Mouse (Mus musculus) 3T3-L1 (cell line): Measurements from ENCODE around the gene Grm8.

Experiments
- DNase-seq: peaks from one replicate; pipeline ENCODE4 v3.0.0-alpha.2; 2015; ENCODE audit warnings: low read depth, low spot score

Gene Grm8

GRCm38 (mm10) chr6:28135001-28135401 lies at the start of gene Grm8:
Gene Grm8, minus strand, starts transcription at chr6:28135178.
- no peak for DNase-seq

- DNase-seq: no peak
These were observed 35.0 kb upstream of the Grm8 start for GRCm38 (mm10) chr6:28169851-28170539.

DNA sequence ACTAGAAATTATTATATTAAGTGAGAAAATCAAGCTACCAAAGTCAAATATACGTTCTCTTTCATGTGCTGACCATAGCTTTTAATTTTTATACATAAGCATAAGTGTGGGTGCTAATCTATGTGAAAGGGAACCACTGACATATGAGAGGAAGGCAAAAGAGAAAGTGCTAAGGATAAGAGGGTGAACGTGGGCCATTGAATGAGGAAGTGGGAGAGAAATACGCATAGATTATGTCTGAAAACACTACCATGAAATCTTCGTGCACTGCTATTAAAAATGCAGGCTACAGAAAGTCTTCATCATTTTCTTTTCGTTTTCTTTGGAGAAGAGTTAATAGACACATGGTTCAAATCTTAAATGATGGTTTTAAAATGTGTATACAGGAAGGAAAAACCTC lies 25.4 kb upstream of the Grm8 start:
- DNase-seq: no peak

DNA sequence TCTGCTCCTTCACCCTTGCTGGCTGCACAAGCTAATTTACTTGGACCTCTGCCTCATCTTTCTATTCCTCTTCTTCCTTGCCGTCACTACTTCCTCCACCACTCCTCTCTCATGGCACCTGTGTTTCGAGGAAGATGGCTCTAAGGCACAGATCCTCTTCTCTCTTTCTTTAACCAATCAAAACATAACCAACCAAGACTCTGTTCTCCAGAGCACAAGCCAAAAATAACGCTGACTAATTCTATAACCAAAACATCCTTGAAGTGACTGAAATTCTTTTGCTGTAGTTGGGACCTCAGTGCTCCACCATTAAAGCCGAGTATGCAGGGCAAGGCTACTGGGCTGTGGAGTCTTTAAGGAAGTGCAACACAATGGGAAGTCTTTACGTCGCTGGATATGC lies 11.5 kb upstream of the Grm8 start:
- no peak for DNase-seq

DNA sequence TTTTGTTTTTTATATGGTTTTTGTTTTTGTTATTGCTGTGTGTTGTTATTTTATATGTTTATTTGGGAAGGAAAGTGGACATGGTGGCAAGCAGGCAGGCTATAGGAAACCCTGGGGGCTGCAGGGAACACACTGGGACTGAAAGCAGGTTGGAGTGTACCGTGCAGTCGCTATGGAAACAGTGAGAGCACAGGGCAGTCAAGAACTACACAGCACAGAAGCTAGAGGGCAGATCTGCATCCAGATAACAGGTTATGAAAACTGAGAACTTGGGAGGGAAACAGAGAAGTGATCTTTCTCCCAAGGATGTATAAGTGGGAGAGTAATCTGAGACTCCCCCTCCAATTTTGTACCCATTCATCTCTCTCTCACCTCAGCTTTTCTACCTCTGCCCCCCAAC lies 7.4 kb upstream of the Grm8 start:
- peak; percentile 19 for DNase-seq

GRCm38 (mm10) chr6:28135411-28136233 lies 644 bp upstream of the Grm8 start:
- DNase-seq: peak; percentile 82

GRCm38 (mm10) chr6:28134251-28134801 lies 652 bp downstream of the Grm8 start:
- DNase-seq: no peak

DNA sequence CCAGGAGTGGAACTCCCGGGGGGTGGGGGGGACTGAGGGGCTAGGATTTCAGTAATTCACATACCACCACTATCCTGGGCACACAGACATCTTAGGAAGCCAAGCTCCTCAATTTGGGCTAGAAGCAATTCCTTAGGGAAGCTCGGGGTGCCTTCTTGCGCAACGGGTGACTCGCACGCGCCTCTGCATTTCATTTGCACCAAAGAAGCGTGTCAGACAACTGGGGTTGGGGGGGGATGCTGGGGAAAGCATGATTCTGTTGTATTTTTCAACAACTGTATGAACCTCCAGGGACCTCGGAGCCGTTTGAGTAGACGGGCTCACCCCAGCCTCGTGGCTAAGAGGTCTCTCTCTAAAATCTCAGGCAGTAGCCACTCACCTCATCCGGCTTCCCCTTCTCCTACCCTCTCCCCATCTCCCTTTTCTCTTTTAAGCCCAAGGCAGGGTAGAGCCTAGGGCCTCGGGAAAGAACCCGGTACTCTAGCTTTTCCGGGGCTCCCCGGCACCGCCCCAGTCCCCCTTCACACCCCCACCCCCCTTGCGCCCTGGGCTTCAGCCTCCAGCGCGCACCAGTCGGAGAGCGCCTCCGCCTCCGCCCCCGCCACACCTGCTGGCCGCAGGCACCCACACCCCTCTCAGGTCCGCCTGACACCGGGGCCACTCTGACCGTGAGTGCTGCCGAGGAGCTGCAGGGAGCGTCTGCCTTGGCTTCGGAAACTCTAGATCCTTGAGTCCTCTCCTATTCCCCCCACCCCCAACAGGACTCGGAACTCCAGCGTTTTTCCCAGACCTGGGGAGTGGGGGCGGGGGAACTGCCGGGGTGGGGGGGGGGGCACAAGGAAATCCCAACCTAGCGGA lies 1.5 kb downstream of the Grm8 start:
- no peak for DNase-seq

GRCm38 (mm10) chr6:28132056-28132455 lies 2.9 kb downstream of the Grm8 start:
- no peak for DNase-seq

- no peak for DNase-seq
These were observed 6.1 kb downstream of the Grm8 start for GRCm38 (mm10) chr6:28128871-28129270.

- DNase-seq: no peak
These were observed 19.5 kb downstream of the Grm8 start for GRCm38 (mm10) chr6:28115519-28115918.

GRCm38 (mm10) chr6:28114916-28115315 lies 20.1 kb downstream of the Grm8 start:
- no peak for DNase-seq

GRCm38 (mm10) chr6:28111551-28111950 lies 23.4 kb downstream of the Grm8 start:
- DNase-seq: no peak

GRCm38 (mm10) chr6:28102608-28103316 lies 32.2 kb downstream of the Grm8 start:
- no peak for DNase-seq

GRCm38 (mm10) chr6:28100001-28100400 lies 35.0 kb downstream of the Grm8 start:
- no peak for DNase-seq

DNA sequence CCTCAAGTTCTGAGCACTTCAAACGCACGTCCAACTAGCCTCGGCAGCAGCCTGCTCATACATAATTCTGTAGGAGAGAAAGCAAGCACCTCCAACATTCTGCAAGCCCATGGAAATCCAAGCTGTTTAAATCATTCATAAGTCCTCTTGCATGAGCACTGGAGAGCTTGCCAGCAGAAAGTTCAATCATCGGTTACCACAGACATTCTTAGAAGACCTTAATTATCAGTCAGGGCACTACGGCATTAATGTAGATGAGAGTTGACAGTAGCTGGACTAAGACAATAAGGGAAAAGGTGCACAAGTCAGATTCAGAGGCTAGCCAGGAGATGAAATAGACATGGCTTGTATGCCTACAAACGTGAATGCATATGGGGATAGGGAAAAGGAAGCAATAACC lies 42.5 kb downstream of the Grm8 start:
- no peak for DNase-seq

- DNase-seq: no peak
These were observed 43.1 kb downstream of the Grm8 start for GRCm38 (mm10) chr6:28091836-28092235.

DNA sequence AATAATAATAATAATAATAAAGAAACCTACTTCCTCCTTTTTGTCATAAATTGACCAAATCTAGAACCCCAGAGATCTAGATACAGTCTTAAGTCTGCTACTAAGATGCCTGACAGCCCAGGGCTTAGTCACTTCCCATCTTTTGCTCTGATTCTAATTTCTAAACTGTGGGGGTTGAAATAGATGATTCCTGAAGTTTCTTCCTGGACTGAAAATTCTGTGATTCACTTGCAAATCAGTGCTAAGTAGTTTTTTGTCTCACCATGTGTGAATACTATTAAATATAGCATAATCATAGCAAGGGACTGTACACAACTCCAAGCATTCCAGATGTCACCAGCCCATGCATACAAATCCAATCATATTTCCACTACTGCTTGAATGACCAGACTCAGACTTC lies 44.0 kb downstream of the Grm8 start:
- no peak for DNase-seq

DNA sequence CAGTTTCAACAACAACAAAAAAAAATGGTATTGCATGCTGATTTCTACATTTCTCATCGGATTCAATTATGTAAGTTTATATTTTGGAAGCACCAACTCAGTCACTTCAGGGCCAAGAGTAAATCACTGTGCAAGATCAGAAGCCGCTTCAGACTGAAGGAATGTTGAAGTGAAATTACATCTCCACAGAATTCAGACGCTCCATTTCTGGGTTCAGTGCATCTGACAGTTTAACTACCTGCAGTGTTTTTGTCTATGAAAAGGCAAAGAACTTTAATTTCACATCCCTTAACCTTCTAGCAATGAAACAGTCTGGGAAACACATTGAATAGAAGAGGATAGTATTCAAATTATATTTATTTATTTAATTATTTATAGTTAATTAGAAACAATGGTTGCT lies 59.4 kb downstream of the Grm8 start:
- DNase-seq: no peak

- DNase-seq: no peak
These were observed 60.5 kb downstream of the Grm8 start for GRCm38 (mm10) chr6:28074470-28074869.

- no peak for DNase-seq
These were observed 83.0 kb downstream of the Grm8 start for GRCm38 (mm10) chr6:28051966-28052365.
